7 mouse cellular contexts compared by ENCODE assay signal in the genomic region with DNA sequence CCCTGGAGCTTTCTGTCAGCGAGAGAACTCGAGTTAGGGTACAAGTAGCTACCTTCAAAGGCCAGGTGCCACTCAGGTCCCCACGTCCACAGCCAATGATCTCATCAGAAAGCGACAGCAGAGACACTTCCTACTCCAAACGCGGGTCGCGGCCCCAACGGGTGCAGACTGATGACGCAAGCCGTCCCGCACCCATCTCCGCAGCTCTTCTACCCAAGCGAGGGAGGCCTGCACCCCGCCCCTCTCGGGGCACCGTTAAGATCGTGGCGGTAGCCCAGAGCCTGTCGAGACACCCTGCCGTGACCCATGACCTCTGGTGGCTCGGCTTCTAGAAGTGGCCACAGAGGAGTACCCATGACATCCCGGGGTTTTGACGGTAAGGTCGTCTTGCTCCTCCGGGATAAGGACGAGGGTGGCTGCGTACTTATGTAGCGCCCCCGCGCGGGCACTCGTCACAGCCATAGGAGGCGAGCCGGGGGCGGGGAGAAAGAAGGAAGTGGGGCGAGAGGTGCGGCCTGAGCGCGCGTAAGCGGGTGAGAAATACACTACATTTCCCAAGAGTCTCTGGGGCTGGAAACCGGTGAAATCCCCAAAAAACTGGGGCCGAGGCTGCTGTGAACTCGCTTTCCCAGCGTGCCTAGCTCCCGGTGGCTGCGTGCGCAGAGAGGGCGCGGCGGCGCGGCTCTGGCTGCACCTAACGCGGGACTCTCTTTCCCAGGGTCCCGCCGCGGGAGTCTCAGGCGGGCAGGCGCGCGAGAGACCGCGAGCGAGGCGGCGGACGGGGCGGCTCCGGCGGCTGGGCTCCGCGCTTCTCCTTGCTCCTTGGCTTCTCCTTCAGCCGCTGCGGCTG. TPM values are rescaled to one million over a fixed set of nuclear protein-coding genes. Genes with fewer than 3 reads are reported as not detected.
A peak's percentile ranks its signal among the peaks of the same experiment; 100 is the strongest.
DNase-seq lines count a peak whose midpoint lies in the region; ATAC-seq lines count a peak whose summit lies in the region.

A gene (plus strand): TSS at position 201 of the 850 bp plus-strand sequence.
A gene (minus strand): TSS at position 443 of the 850 bp plus-strand sequence.

- H3K36me3 ChIP-seq in embryonic facial prominence, embryonic 12.5 days, result peaks cover 34% of the 10 kb centered on the region
- peaks cover 10% of the 10 kb centered on the region; the same call in 1 of the 2 replicates for H3K36me3 ChIP-seq in limb, embryonic 11.5 days (ENCODE audit: control insufficient read depth, insufficient read depth, low read length)
- peaks cover 31% of the 10 kb centered on the region for H3K36me3 ChIP-seq in midbrain, embryonic 14.5 days (ENCODE audit: control insufficient read depth, insufficient read depth, low read length)

- no peaks in the 10 kb centered on the region for H3K27me3 ChIP-seq in embryonic facial prominence, embryonic 12.5 days
- H3K27me3 ChIP-seq in limb, embryonic 11.5 days (ENCODE audit: control insufficient read depth, insufficient read depth, low read length), result no peaks in the 10 kb centered on the region
- no peaks in the 10 kb centered on the region for H3K27me3 ChIP-seq in midbrain, embryonic 14.5 days (ENCODE audit: control insufficient read depth, insufficient read depth, low read length)

- DNase-seq in adrenal gland, postnatal 25 days, result peak; percentile 96
- peak; percentile 100 for DNase-seq in heart, adult 11 months
- DNase-seq in kidney, adult 18-20 months, result peak; percentile 99
- DNase-seq in limb, embryonic 11.5 days (ENCODE audit: low spot score), result peak; percentile 99
- DNase-seq in midbrain, embryonic 14.5 days, result peak; percentile 100
- DNase-seq in spleen, adult 18-20 months, result peak; percentile 96 to 98

- H3K4me3 ChIP-seq in embryonic facial prominence, embryonic 12.5 days, result peak within 1 kb of the TSS; percentile 73
- H3K4me3 ChIP-seq in limb, embryonic 11.5 days (ENCODE audit: low read depth, low read length), result peak within 1 kb of the TSS; percentile 83
- peak within 1 kb of the TSS; percentile 77 for H3K4me3 ChIP-seq in midbrain, embryonic 14.5 days (replicated peaks; ENCODE audit: low read depth, low read length)

- peak within 1 kb of the TSS; percentile 67 for H3K9ac ChIP-seq in embryonic facial prominence, embryonic 12.5 days
- peak within 1 kb of the TSS; percentile 81 for H3K9ac ChIP-seq in limb, embryonic 11.5 days (ENCODE audit: low read length)
- peak within 1 kb of the TSS; percentile 71 for H3K9ac ChIP-seq in midbrain, embryonic 14.5 days (replicated peaks; ENCODE audit: low read length)

- under 1% methylated on average over 76 of the region's 76 CpGs for WGBS in embryonic facial prominence, embryonic 12.5 days
- under 1% methylated on average over 72 of the region's 76 CpGs for WGBS in limb, embryonic 11.5 days
- under 1% methylated on average over 76 of the region's 76 CpGs for WGBS in midbrain, embryonic 14.5 days

- H3K4me2 ChIP-seq in embryonic facial prominence, embryonic 12.5 days (replicated peaks), result peak within 1 kb of the TSS; percentile 58
- peak within 1 kb of the TSS; percentile 59 for H3K4me2 ChIP-seq in limb, embryonic 11.5 days (ENCODE audit: low read depth, severe bottlenecking)
- peak within 1 kb of the TSS; percentile 71 for H3K4me2 ChIP-seq in midbrain, embryonic 14.5 days (ENCODE audit: low read length)

- H3K27ac ChIP-seq in embryonic facial prominence, embryonic 12.5 days, result peak within 1 kb of the TSS; percentile 92
- H3K27ac ChIP-seq in limb, embryonic 11.5 days (replicated peaks; ENCODE audit: low read depth, low read length), result peak within 1 kb of the TSS; percentile 84
- H3K27ac ChIP-seq in midbrain, embryonic 14.5 days (replicated peaks; ENCODE audit: low read depth, low read length), result peak within 1 kb of the TSS; percentile 94

- peaks cover 7% of the 10 kb centered on the region; the same call in 1 of the 2 replicates for H3K4me1 ChIP-seq in embryonic facial prominence, embryonic 12.5 days
- H3K4me1 ChIP-seq in limb, embryonic 11.5 days (ENCODE audit: control insufficient read depth, insufficient read depth, low read length), result no peaks in the 10 kb centered on the region
- peaks cover 4% of the 10 kb centered on the region; the same call in 1 of the 2 replicates for H3K4me1 ChIP-seq in midbrain, embryonic 14.5 days (ENCODE audit: control insufficient read depth, insufficient read depth, low read length)

- peak; percentile 99 for ATAC-seq in embryonic facial prominence, embryonic 12.5 days (ENCODE audit: insufficient number of reproducible peaks, insufficient read depth, low FRiP score, low TSS enrichment)
- peak; percentile 98 for ATAC-seq in limb, embryonic 11.5 days (ENCODE audit: insufficient number of reproducible peaks, low FRiP score, low TSS enrichment, low read depth)
- peak; percentile 97 for ATAC-seq in midbrain, embryonic 14.5 days (ENCODE audit: low FRiP score, low TSS enrichment)

- H3K9me3 ChIP-seq in embryonic facial prominence, embryonic 12.5 days, result no peaks in the 10 kb centered on the region
- H3K9me3 ChIP-seq in limb, embryonic 11.5 days (ENCODE audit: control insufficient read depth, low read length), result no peaks in the 10 kb centered on the region
- H3K9me3 ChIP-seq in midbrain, embryonic 14.5 days (ENCODE audit: control insufficient read depth, low read length), result no peaks in the 10 kb centered on the region

RNA-seq across cellular contexts. Expression of the first gene that starts in this region (rescaled TPM):
- total RNA-seq in adrenal gland, postnatal 25 days (2021), result 130 and 184 TPM in 2 replicates
- 196 and 209 TPM in 2 replicates for polyA plus RNA-seq in embryonic facial prominence, embryonic 12.5 days (2016; fragmentation: Nextera tagmentation; extraction: Ambion mirVana)
- 194 and 200 TPM in 2 replicates for polyA plus RNA-seq in limb, embryonic 11.5 days (2014; fragmentation: Nextera tagmentation; extraction: Ambion mirVana)
- 135 and 145 TPM in 2 replicates for polyA plus RNA-seq in midbrain, embryonic 14.5 days (2014; fragmentation: Nextera tagmentation; extraction: Ambion mirVana)

RNA-seq across cellular contexts. Expression of the second gene that starts in this region (rescaled TPM):
- 60.7 and 61.1 TPM in 2 replicates for total RNA-seq in adrenal gland, postnatal 25 days (2021)
- 34.4 and 39.2 TPM in 2 replicates for polyA plus RNA-seq in embryonic facial prominence, embryonic 12.5 days (2016; fragmentation: Nextera tagmentation; extraction: Ambion mirVana)
- 24.4 and 29.5 TPM in 2 replicates for polyA plus RNA-seq in limb, embryonic 11.5 days (2014; fragmentation: Nextera tagmentation; extraction: Ambion mirVana)
- polyA plus RNA-seq in midbrain, embryonic 14.5 days (2014; fragmentation: Nextera tagmentation; extraction: Ambion mirVana), result 35.5 and 46.2 TPM in 2 replicates

Comparison
In these comparisons a context has a peak if more than half of its experiments do, and no peak if none do; other contexts are left out.
1. Peak in every context shown above with its lines: DNase-seq, ATAC-seq, H3K4me3 ChIP-seq and H3K27ac ChIP-seq.